Mouse (Mus musculus) lung, adult 2 months (tissue): ENCODE measurements around the gene Aym1. TPM values are rescaled to one million over a fixed set of nuclear protein-coding genes. Genes with fewer than 3 reads are reported as not detected.

ENCODE experiments used
- DNase-seq: peaks from one replicate; pipeline ENCODE4 v3.0.0; 2022
- H3K4me1 ChIP-seq: fragments of 200-500 bp; 2 replicates; pipeline ENCODE4 v1.6.1; 2011; ENCODE audit warnings: low read length; ENCODE audit not compliant: control insufficient read depth, insufficient read depth
- H3K4me3 ChIP-seq: fragments of 200-500 bp; replicated peaks from 2 replicates; pipeline ENCODE3; 2011; ENCODE audit warnings: low read depth, mild to moderate bottlenecking, control low read depth, low read length; ENCODE audit errors: extremely low read depth
- CTCF ChIP-seq: fragments of 200-500 bp; IDR thresholded peaks from 2 replicates; pipeline ENCODE4 v1.5.1; 2011; ENCODE audit warnings: mild to moderate bottlenecking, low read length, control low read depth; ENCODE audit not compliant: insufficient read depth
- POLR2A ChIP-seq: fragments of 200-500 bp; IDR thresholded peaks from 2 replicates; pipeline ENCODE4 v1.6.1; 2011; ENCODE audit warnings: low read depth, mild to moderate bottlenecking, control low read depth, low read length, borderline replicate concordance; ENCODE audit errors: extremely low read depth
- WGBS: fragments of 180-500 bp; shearing (Covaris S2); methylation state at CpG from one replicate; pipeline ENCODE4 v1.1.7; 2018; 5-methylcytosine and 5-hydroxymethylcytosine counted together
- polyA plus RNA-seq: library from polyadenylated mRNA; depleted of rRNA; stranded (reverse); fragments of >200 nt; gene quantifications from 2 replicates; pipeline ENCODE4 v1.2.3, GENCODE M21; 2012; rRNA removed

The Aym1 gene
- polyA plus RNA-seq, result not detected in 2 replicates

DNA sequence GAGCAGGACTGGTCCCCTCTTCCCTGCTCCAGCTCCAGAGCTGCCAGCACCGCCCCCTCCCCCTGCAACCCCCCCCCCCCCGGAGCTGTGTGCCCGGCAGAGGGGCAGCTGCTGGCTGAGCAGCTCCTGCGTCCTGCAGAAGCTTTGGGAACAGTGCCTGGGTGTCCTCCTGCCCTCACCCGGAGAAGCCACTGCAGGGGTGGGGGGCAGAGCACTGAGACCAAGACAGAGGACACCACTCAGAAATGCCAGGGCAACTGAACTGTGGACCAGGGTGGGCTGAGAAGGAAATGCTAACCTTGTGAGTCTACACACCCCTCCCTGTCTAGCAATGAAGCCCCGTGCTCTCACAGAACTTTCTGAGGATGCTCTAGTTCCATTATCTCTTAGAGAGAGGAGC, at the start of gene Aym1:
TSS of gene Aym1 (plus strand) at position 109 of the 400 bp plus-strand sequence.
- no peak within 1 kb of the TSS for H3K4me3 ChIP-seq
- WGBS, result 27% methylated on average over 5 of the region's 6 CpGs
- no peaks in the 10 kb centered on the region for H3K4me1 ChIP-seq
- DNase-seq, result no peak
- no peak for TF ChIP-seq CTCF
- TF ChIP-seq POLR2A, result no peak

DNA sequence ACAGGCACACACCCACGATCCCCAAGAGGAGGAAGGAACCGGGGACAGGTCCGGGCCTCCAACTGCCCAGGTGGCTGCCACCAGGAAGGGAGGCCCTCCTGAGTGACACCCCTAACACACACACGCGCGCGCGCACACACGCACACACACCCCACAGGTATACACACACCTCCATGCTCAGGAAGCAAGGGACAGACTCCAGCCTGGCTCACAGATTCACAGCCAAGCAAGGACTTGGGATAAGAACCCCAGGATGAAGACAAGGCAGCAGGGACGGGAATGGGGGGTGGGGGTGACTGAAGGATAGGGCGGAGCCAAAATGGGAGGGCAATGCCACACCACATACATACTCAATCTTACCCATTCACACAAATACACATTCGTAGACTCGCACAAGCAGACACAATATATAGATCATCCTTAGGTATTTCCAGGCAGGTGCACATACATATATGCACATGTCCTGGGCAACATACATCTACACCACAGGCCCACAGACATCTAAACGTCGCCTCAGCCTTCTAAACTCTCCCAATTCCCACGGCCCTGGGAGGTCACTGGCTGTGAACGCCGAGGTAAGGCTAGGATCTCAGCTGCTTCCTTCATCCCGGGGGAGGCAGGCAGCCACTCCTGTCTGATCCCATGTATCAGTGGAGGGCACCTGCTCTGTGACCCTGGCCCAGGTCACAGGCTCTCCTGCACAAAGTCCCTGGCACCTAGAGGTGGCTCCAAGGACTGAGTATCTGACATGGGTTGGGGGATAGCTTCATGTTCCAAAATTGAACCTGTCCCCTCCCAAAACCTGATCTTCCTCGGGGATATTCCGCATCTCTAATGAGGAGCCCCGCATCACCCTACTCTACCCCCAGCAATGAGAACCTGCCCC, 47.4 kb upstream of the Aym1 start:
- no peak for DNase-seq
- WGBS, result 51% methylated on average over 22 of the region's 22 CpGs
- Histone ChIP-seq H3K4me3 (peak overlapping the region; percentile 46), H3K4me1 (no peaks in the 10 kb centered on the region; the same call in 1 of the 2 replicates)
- TF ChIP-seq POLR2A, result no peak
- no peak for TF ChIP-seq CTCF

DNA sequence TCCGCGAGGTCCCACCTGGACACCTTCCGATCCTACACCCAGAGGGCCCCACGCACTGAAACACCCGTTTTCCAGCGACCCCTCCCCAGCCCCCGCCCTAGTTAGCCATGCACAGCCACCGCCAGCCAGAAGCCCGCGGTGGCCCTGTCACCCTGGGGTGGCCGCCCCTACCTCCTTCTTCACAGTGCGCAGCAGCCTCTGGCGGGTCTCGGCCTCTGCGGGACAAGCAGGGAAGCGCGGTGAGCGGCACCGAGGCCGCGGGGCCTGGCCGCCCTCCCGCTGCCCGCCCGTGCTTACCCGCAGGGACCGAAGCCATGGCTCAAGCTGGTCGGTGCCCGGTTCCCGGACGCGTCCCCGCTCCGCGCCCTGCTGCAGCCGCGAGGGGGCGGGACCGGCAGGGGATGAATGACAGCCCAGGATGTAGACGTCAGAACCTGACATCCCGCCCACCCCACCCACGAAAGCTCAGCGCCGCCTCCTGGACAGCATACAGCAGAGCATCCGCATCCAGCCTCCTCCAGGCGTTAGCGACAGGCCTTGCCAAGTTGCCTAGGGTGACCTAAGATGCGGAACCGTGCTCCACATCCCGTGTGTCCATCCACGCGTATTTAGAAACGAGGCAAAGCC, 46.6 kb upstream of the Aym1 start, which contains the start of gene Sgsm1:
TSS of gene Sgsm1 (minus strand) at position 410 of the 627 bp plus-strand sequence.
- WGBS, result 5% methylated on average over 53 of the region's 53 CpGs
- TF ChIP-seq POLR2A, result no peak
- peak; percentile 41; the same call in 1 of the 2 replicates for TF ChIP-seq CTCF
- DNase-seq, result peak; percentile 67
- Histone ChIP-seq H3K4me1 (no peaks in the 10 kb centered on the region; the same call in 1 of the 2 replicates), H3K4me3 (peak within 1 kb of the TSS; percentile 46)

DNA sequence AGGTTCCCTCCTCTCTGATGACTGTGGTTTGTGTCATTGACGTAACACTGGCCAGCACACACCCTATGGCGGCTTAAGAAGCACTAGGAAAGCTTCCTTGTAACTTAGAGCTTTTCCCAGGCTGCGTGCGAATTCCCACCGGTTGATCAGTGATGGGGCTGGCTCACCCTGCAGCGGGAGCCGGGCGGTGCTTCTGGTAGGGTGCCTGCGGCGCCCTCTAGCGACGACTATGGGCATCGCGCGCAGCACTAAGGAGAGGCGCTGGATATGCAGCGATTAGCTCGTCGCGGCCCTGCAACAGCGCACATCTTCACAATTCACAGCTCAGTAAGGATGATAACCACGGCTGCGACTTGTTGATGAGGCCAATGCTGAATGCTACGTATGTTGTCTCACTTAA, 43.1 kb upstream of the Aym1 start:
- WGBS, result 3% methylated on average over 24 of the region's 24 CpGs
- TF ChIP-seq POLR2A (no peak), CTCF (peak; percentile 60)
- no peak overlapping the region for H3K4me3 ChIP-seq
- H3K4me1 ChIP-seq, result no peaks in the 10 kb centered on the region; the same call in 1 of the 2 replicates
- peak; percentile 59 for DNase-seq

DNA sequence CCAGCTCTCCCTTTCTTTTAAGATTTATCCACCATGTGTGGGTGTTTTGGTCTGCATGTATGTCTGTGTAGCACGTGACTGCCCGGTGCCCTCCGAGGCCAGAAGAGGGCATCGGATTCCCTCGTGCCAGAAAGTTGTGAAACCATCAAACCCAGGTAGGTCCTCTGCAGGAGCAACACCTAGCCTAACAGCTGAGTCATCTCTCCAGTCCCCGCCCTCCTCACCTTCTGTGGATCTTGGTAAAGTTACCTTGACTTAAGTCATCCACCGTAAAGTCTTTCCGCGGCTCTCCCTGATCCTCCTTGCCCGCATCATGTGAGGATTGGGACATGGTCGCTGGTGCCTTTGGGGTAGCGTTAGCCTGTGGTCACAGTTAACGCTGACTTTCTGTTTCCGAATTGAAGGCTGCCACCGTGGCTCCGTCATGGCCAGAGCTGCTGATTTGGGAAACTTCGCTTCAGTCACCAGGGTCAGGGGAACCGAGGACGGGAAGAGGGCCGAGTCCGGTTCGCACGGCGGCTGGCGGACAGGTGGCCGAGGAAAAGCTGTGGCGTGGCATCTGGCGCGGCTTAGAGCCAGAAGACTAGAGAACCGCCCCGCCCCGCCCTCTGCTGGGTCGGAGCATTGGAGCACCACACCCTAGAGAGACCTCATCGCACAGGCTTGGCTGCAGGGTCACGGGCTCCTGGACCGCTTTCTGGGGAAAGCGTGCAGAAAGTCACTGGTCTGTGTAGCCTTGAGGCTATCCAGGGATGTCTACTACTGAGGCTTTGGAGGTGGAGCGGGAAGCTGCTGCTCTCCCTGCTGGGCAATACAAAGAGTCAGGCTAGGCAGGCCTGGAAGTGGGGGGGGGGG, 33.1 kb upstream of the Aym1 start:
- TF ChIP-seq CTCF (no peak), POLR2A (no peak)
- 4% methylated on average over 38 of the region's 38 CpGs for WGBS
- Histone ChIP-seq H3K4me3 (peak overlapping the region; percentile 2), H3K4me1 (no peaks in the 10 kb centered on the region)
- peak; percentile 25 for DNase-seq

DNA sequence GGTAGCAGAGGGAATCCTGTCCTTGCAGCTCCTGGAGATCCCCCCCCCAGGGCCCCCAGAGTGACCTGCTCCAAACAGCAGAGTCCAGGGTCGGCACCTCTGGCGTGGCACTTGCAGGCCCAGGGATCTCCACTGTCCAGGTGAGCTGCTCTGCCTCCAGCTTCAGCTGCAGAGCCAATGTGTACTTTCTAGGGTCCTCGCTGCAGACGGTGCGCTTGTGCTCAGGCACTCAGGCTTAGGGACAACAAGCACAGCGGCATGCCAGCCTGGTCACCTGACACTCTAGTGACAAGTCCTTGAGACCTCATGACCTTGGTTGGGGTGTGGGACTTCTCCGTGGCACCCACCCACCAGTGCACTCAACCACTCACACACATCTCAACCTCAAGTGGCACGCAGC, 27.6 kb upstream of the Aym1 start:
- 80% methylated on average over 8 of the region's 8 CpGs for WGBS
- TF ChIP-seq POLR2A, result no peak
- no peak for TF ChIP-seq CTCF
- DNase-seq, result no peak
- H3K4me1 ChIP-seq, result no peaks in the 10 kb centered on the region
- H3K4me3 ChIP-seq, result no peak overlapping the region

DNA sequence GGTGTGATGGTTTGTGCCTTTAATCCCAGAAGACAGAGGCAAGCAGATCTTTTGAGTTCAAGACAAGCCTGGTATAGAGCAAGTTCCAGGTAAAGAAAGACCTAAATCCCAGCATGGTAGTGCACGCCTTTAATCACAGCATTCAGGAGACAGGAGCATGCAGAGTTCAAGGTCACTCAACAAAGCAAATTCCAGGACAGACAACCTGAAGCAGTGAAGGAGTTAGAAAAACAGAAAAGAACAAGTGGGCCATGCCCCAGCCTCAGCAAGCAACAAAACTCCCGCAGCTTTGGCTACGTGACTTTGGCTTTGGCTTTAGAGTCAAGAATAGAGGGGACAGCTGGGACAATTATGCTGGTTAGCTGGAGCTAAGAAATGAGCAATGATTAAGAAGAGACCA, 26.9 kb upstream of the Aym1 start:
- TF ChIP-seq POLR2A (no peak), CTCF (no peak)
- Histone ChIP-seq H3K4me1 (no peaks in the 10 kb centered on the region), H3K4me3 (no peak overlapping the region)
- 68% methylated on average over 3 of the region's 3 CpGs for WGBS
- DNase-seq, result no peak

DNA sequence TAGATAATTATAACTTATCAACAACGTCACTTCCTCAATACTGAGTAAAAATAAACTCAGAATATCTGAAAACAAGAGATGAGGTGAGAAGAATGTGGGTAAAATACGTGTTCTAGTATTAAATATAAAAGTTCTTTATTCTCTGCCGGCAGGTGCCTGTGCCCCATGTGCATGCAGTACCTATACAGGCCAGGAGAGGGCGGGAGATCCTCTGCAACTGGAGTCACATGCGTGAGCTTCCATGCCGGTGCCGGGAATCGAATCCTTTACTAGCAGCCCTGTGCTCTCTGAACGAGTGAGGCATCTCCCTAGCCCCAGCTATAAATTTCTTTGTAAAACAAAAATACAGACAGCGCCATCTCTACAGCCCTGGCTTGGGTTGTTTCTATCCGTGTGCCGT, 24.9 kb upstream of the Aym1 start:
- DNase-seq, result no peak
- TF ChIP-seq CTCF (0 out of 2 replicates have a peak, but pooled peaks have one; percentile 11), POLR2A (no peak)
- 31% methylated on average over 12 of the region's 12 CpGs for WGBS
- Histone ChIP-seq H3K4me3 (no peak overlapping the region), H3K4me1 (no peaks in the 10 kb centered on the region)

DNA sequence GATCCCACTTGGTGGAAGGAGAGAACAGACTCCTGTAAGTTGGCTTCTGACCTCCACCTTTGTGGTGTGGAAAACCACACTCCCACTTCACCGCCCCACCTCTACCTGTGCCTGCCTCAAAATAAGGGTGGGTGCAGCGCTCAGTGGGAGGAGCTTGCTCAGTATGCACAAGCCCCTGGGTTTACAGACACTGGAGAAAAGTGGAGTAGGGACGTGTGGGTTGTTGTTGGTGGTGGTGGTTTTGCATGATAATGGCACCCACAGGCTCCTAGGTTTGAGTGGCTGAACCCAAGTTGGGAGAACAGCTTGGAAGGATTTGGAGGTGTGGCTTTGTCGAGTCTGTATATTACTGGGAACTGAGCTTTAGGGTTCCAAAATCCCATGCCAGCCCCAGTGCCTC, 24.2 kb upstream of the Aym1 start:
- TF ChIP-seq POLR2A (no peak), CTCF (no peak)
- no peak for DNase-seq
- Histone ChIP-seq H3K4me3 (no peak overlapping the region), H3K4me1 (no peaks in the 10 kb centered on the region)
- WGBS, result 56% methylated on average over 4 of the region's 4 CpGs
